Mouse (Mus musculus) embryonic facial prominence, embryonic 10.5 days (tissue): ENCODE results near the gene Gstm4. TPM values are rescaled to one million over a fixed set of nuclear protein-coding genes. Genes with fewer than 3 reads are reported as not detected.

Experiments used
- DNase-seq: peaks from one replicate; pipeline ENCODE4 v3.0.0-alpha.2; 2017; ENCODE audit warnings: low spot score
- H3K27ac ChIP-seq: fragments of 300-500 bp; sonication (generic); replicated peaks from 2 replicates; pipeline ENCODE4 v1.5.1; 2016; ENCODE audit warnings: mild to moderate bottlenecking
- H3K27me3 ChIP-seq: fragments of 300-500 bp; sonication (generic); replicated peaks from 2 replicates; pipeline ENCODE4 v1.6.1; 2016; ENCODE audit warnings: low read depth, mild to moderate bottlenecking; ENCODE audit not compliant: poor library complexity, severe bottlenecking
- H3K36me3 ChIP-seq: fragments of 300-500 bp; sonication (generic); replicated peaks from 2 replicates; pipeline ENCODE4 v1.6.1; 2016; ENCODE audit warnings: mild to moderate bottlenecking, moderate library complexity
- H3K4me1 ChIP-seq: fragments of 300-500 bp; sonication (generic); 2 replicates; pipeline ENCODE4 v1.6.1; 2016
- H3K4me3 ChIP-seq: fragments of 300-500 bp; sonication (generic); 2 replicates; pipeline ENCODE4 v1.5.1; 2016; ENCODE audit warnings: mild to moderate bottlenecking, moderate library complexity
- H3K9me3 ChIP-seq: fragments of 300-500 bp; sonication (generic); 2 replicates; pipeline ENCODE4 v1.6.1; 2016; ENCODE audit warnings: mild to moderate bottlenecking
- WGBS: fragments of 180-500 bp; shearing (Covaris S2); methylation state at CpG from one replicate; pipeline ENCODE4 v1.1.7; 2016; 5-methylcytosine and 5-hydroxymethylcytosine counted together
- polyA plus RNA-seq: library from polyadenylated mRNA; unstranded; fragments of >200 nt; fragmentation: Nextera tagmentation; extraction: Ambion mirVana; gene quantifications from 2 replicates; pipeline ENCODE4 v1.2.1, GENCODE M21; 2016

Gene Gstm4
- polyA plus RNA-seq, 1 experiment from 2014 or later, result 13.2 TPM

GRCm38 (mm10) chr3:108084767-108085270 lies 40.1 kb upstream of the Gstm4 start:
- Histone ChIP-seq H3K4me3 (peak overlapping the region; percentile 90), H3K27ac (peak overlapping the region; percentile 95), H3K36me3 (peaks cover 14% of the 10 kb centered on the region), H3K9me3 (no peaks in the 10 kb centered on the region), H3K27me3 (no peaks in the 10 kb centered on the region), H3K4me1 (peaks cover 79% of the 10 kb centered on the region)
- no peak for DNase-seq
- WGBS, result 24% methylated on average over 13 of the region's 13 CpGs

GRCm38 (mm10) chr3:108083904-108084407 lies 39.3 kb upstream of the Gstm4 start:
- Histone ChIP-seq H3K27me3 (no peaks in the 10 kb centered on the region), H3K27ac (no peak overlapping the region), H3K9me3 (no peaks in the 10 kb centered on the region), H3K4me1 (peaks cover 72% of the 10 kb centered on the region), H3K4me3 (peak overlapping the region; percentile 90; the same call in 1 of the 2 replicates), H3K36me3 (peaks cover 22% of the 10 kb centered on the region)
- DNase-seq, result no peak
- WGBS, result 83% methylated on average over 4 of the region's 4 CpGs

GRCm38 (mm10) chr3:108083161-108083560 lies 38.5 kb upstream of the Gstm4 start:
- Histone ChIP-seq H3K27ac (peak overlapping the region; percentile 76; the same call in 1 of the 2 replicates), H3K27me3 (no peaks in the 10 kb centered on the region), H3K4me1 (peaks cover 67% of the 10 kb centered on the region), H3K36me3 (peaks cover 28% of the 10 kb centered on the region), H3K9me3 (no peaks in the 10 kb centered on the region), H3K4me3 (no peak overlapping the region)
- no peak for DNase-seq
- 53% methylated on average over 2 of the region's 2 CpGs for WGBS

- Histone ChIP-seq H3K36me3 (peaks cover 36% of the 10 kb centered on the region), H3K4me1 (peaks cover 64% of the 10 kb centered on the region), H3K4me3 (peak overlapping the region; percentile 8; the same call in 1 of the 2 replicates), H3K9me3 (no peaks in the 10 kb centered on the region), H3K27ac (peak overlapping the region; percentile 76), H3K27me3 (no peaks in the 10 kb centered on the region)
- DNase-seq, result peak; percentile 21
- WGBS, result 69% methylated on average over 1 of the region's 1 CpGs
Measured at GRCm38 (mm10) chr3:108082251-108082875, 37.7 kb upstream of the Gstm4 start.

GRCm38 (mm10) chr3:108081681-108082080 lies 37.0 kb upstream of the Gstm4 start:
- Histone ChIP-seq H3K27me3 (no peaks in the 10 kb centered on the region), H3K4me1 (peaks cover 57% of the 10 kb centered on the region), H3K4me3 (no peak overlapping the region; the same call in 1 of the 2 replicates), H3K9me3 (no peaks in the 10 kb centered on the region), H3K27ac (peak overlapping the region; percentile 76; the same call in 1 of the 2 replicates), H3K36me3 (peaks cover 43% of the 10 kb centered on the region)
- no peak for DNase-seq
- 65% methylated on average over 4 of the region's 4 CpGs for WGBS

GRCm38 (mm10) chr3:108076836-108077235 lies 32.1 kb upstream of the Gstm4 start:
- 93% methylated on average over 9 of the region's 9 CpGs for WGBS
- DNase-seq, result no peak
- Histone ChIP-seq H3K27me3 (no peaks in the 10 kb centered on the region), H3K36me3 (peaks cover 87% of the 10 kb centered on the region), H3K27ac (no peak overlapping the region), H3K4me3 (no peak overlapping the region), H3K4me1 (peaks cover 9% of the 10 kb centered on the region), H3K9me3 (no peaks in the 10 kb centered on the region)

- Histone ChIP-seq H3K27me3 (no peaks in the 10 kb centered on the region), H3K9me3 (no peaks in the 10 kb centered on the region), H3K4me1 (peaks cover 7% of the 10 kb centered on the region; the same call in 1 of the 2 replicates), H3K4me3 (no peak overlapping the region), H3K36me3 (peaks cover 58% of the 10 kb centered on the region), H3K27ac (no peak overlapping the region)
- DNase-seq, result no peak
- WGBS, result 80% methylated on average over 10 of the region's 10 CpGs
Measured at GRCm38 (mm10) chr3:108072983-108073569, 28.4 kb upstream of the Gstm4 start.

GRCm38 (mm10) chr3:108070295-108071293 lies 25.9 kb upstream of the Gstm4 start:
- Histone ChIP-seq H3K4me3 (no peak overlapping the region), H3K9me3 (no peaks in the 10 kb centered on the region), H3K4me1 (peaks cover 7% of the 10 kb centered on the region; the same call in 1 of the 2 replicates), H3K27me3 (no peaks in the 10 kb centered on the region), H3K36me3 (peaks cover 33% of the 10 kb centered on the region), H3K27ac (no peak overlapping the region)
- 70% methylated on average over 10 of the region's 10 CpGs for WGBS
- DNase-seq, result peak; percentile 68

GRCm38 (mm10) chr3:108069231-108069870 lies 24.7 kb upstream of the Gstm4 start:
- H3K27ac ChIP-seq, result peak overlapping the region; percentile 26; the same call in 1 of the 2 replicates
- 74% methylated on average over 13 of the region's 13 CpGs for WGBS
- no peaks in the 10 kb centered on the region for H3K9me3 ChIP-seq
- H3K27me3 ChIP-seq, result no peaks in the 10 kb centered on the region
- H3K4me1 ChIP-seq, result peaks cover 7% of the 10 kb centered on the region; the same call in 1 of the 2 replicates
- H3K36me3 ChIP-seq, result peaks cover 21% of the 10 kb centered on the region
- H3K4me3 ChIP-seq, result no peak overlapping the region
- DNase-seq, result no peak

GRCm38 (mm10) chr3:108068826-108069225 lies 24.1 kb upstream of the Gstm4 start:
- Histone ChIP-seq H3K9me3 (no peaks in the 10 kb centered on the region), H3K36me3 (peaks cover 16% of the 10 kb centered on the region), H3K4me3 (no peak overlapping the region), H3K4me1 (peaks cover 7% of the 10 kb centered on the region; the same call in 1 of the 2 replicates), H3K27me3 (no peaks in the 10 kb centered on the region), H3K27ac (peak overlapping the region; percentile 26; the same call in 1 of the 2 replicates)
- 10% methylated on average over 1 of the region's 1 CpGs for WGBS
- DNase-seq, result no peak

GRCm38 (mm10) chr3:108067370-108067934 lies 22.8 kb upstream of the Gstm4 start:
- Histone ChIP-seq H3K4me3 (no peak overlapping the region), H3K27ac (no peak overlapping the region), H3K9me3 (no peaks in the 10 kb centered on the region)

More at GRCm38 (mm10) chr3:108067370-108067934, 22.8 kb upstream of the Gstm4 start:
- no peak for DNase-seq
- WGBS, result 78% methylated on average over 6 of the region's 6 CpGs
- Histone ChIP-seq H3K4me1 (peaks cover 7% of the 10 kb centered on the region; the same call in 1 of the 2 replicates), H3K27me3 (no peaks in the 10 kb centered on the region), H3K36me3 (peaks cover 4% of the 10 kb centered on the region; the same call in 1 of the 2 replicates)
